Mouse (Mus musculus): ENCODE measurements around the gene Parvb. TPM values are rescaled to one million over a fixed set of nuclear protein-coding genes. Genes with fewer than 3 reads are reported as not detected.

Gene Parvb
- polyA plus RNA-seq, 1 experiment, result 103 TPM

- Histone ChIP-seq H3K4me3 (ENCODE audit: insufficient read depth, poor library complexity, severe bottlenecking) (no peak overlapping the region), H3K79me2 (ENCODE audit: control insufficient read depth, insufficient read depth) (peaks cover 100% of the 10 kb centered on the region), H3K79me3 (ENCODE audit: low read depth) (peaks cover 97% of the 10 kb centered on the region), H3ac (ENCODE audit: control insufficient read depth, insufficient read length, low read depth) (no peak overlapping the region), H3K27me3 (ENCODE audit: control insufficient read depth, insufficient read depth, insufficient read length) (no peaks in the 10 kb centered on the region), H3K36me3 (ENCODE audit: control insufficient read depth, insufficient read depth) (peaks cover 24% of the 10 kb centered on the region)
- TF ChIP-seq MAX (IDR thresholded peaks at IDR 0.05), result no peak
- peak; percentile 83 for TF ChIP-seq MYOD1 (IDR thresholded peaks at IDR 0.05; ENCODE audit: control insufficient read depth, insufficient read length, low read depth)
Measured at GRCm38 (mm10) chr15:84252645-84253044, 20.8 kb downstream of the Parvb start.

- peak; percentile 56 for TF ChIP-seq MYOD1 (IDR thresholded peaks at IDR 0.05; ENCODE audit: control insufficient read depth, insufficient read length, low read depth)
- no peak for TF ChIP-seq USF1 (IDR thresholded peaks at IDR 0.05; ENCODE audit: low read depth)
- H3K4me3 ChIP-seq (ENCODE audit: insufficient read depth, poor library complexity, severe bottlenecking), result no peak overlapping the region
Measured at GRCm38 (mm10) chr15:84253757-84254156, 21.9 kb downstream of the Parvb start.

GRCm38 (mm10) chr15:84254387-84254786 lies 22.5 kb downstream of the Parvb start:
- H3K79me2 ChIP-seq (ENCODE audit: control insufficient read depth, insufficient read depth), result peaks cover 100% of the 10 kb centered on the region
- no peak overlapping the region for H3K4me3 ChIP-seq (ENCODE audit: insufficient read depth, poor library complexity, severe bottlenecking)
- H3ac ChIP-seq (ENCODE audit: control insufficient read depth, insufficient read length, low read depth), result no peak overlapping the region
- H3K36me3 ChIP-seq (ENCODE audit: control insufficient read depth, insufficient read depth), result peaks cover 25% of the 10 kb centered on the region
- TF ChIP-seq MAX (IDR thresholded peaks at IDR 0.05), result no peak
- TF ChIP-seq CEBPB (IDR thresholded peaks at IDR 0.05; ENCODE audit: low read depth), result no peak
- TF ChIP-seq USF1 (IDR thresholded peaks at IDR 0.05; ENCODE audit: low read depth), result no peak
- TF ChIP-seq MYOG (IDR thresholded peaks at IDR 0.05; ENCODE audit: control insufficient read depth, extremely low read depth, insufficient read length), result no peak
- TF ChIP-seq FOSL1 (IDR thresholded peaks at IDR 0.05; ENCODE audit: insufficient read depth, low read length, poor library complexity, severe bottlenecking), result no peak
- TF ChIP-seq MYOD1 (IDR thresholded peaks at IDR 0.05; ENCODE audit: control insufficient read depth, insufficient read length, low read depth), result no peak
- no peak for TF ChIP-seq CTCF (IDR thresholded peaks at IDR 0.05; ENCODE audit: control insufficient read depth, insufficient read depth, insufficient read length)
- H3K79me3 ChIP-seq (ENCODE audit: low read depth), result peaks cover 96% of the 10 kb centered on the region
- no peaks in the 10 kb centered on the region for H3K27me3 ChIP-seq (ENCODE audit: control insufficient read depth, insufficient read depth, insufficient read length)

More at GRCm38 (mm10) chr15:84253757-84254156, 21.9 kb downstream of the Parvb start:
- no peak overlapping the region for H3ac ChIP-seq (ENCODE audit: control insufficient read depth, insufficient read length, low read depth)
- H3K36me3 ChIP-seq (ENCODE audit: control insufficient read depth, insufficient read depth), result peaks cover 25% of the 10 kb centered on the region
- H3K79me2 ChIP-seq (ENCODE audit: control insufficient read depth, insufficient read depth), result peaks cover 100% of the 10 kb centered on the region
- no peaks in the 10 kb centered on the region for H3K27me3 ChIP-seq (ENCODE audit: control insufficient read depth, insufficient read depth, insufficient read length)
- peaks cover 97% of the 10 kb centered on the region for H3K79me3 ChIP-seq (ENCODE audit: low read depth)

- Histone ChIP-seq H3K4me3 (ENCODE audit: insufficient read depth, poor library complexity, severe bottlenecking) (no peak overlapping the region), H3K79me3 (ENCODE audit: low read depth) (peaks cover 90% of the 10 kb centered on the region), H3ac (ENCODE audit: control insufficient read depth, insufficient read length, low read depth) (no peak overlapping the region), H3K36me3 (ENCODE audit: control insufficient read depth, insufficient read depth) (peaks cover 36% of the 10 kb centered on the region), H3K27me3 (ENCODE audit: control insufficient read depth, insufficient read depth, insufficient read length) (no peaks in the 10 kb centered on the region), H3K79me2 (ENCODE audit: control insufficient read depth, insufficient read depth) (peaks cover 100% of the 10 kb centered on the region)
- TF ChIP-seq MYOD1 (IDR thresholded peaks at IDR 0.05; ENCODE audit: control insufficient read depth, insufficient read length, low read depth) (no peak), CTCF (IDR thresholded peaks at IDR 0.05; ENCODE audit: control insufficient read depth, insufficient read depth, insufficient read length) (no peak), USF1 (IDR thresholded peaks at IDR 0.05; ENCODE audit: low read depth) (no peak), FOSL1 (IDR thresholded peaks at IDR 0.05; ENCODE audit: insufficient read depth, low read length, poor library complexity, severe bottlenecking) (no peak), CEBPB (IDR thresholded peaks at IDR 0.05; ENCODE audit: low read depth) (no peak), MYOG (IDR thresholded peaks at IDR 0.05; ENCODE audit: control insufficient read depth, extremely low read depth, insufficient read length) (no peak), MAX (IDR thresholded peaks at IDR 0.05) (no peak)
Measured at GRCm38 (mm10) chr15:84256254-84256850, 24.5 kb downstream of the Parvb start.

GRCm38 (mm10) chr15:84256864-84257263 lies 25.0 kb downstream of the Parvb start:
- H3ac ChIP-seq (ENCODE audit: control insufficient read depth, insufficient read length, low read depth), result no peak overlapping the region
- TF ChIP-seq MYOG (IDR thresholded peaks at IDR 0.05; ENCODE audit: control insufficient read depth, extremely low read depth, insufficient read length), result no peak
- no peak for TF ChIP-seq CEBPB (IDR thresholded peaks at IDR 0.05; ENCODE audit: low read depth)
- no peak for TF ChIP-seq USF1 (IDR thresholded peaks at IDR 0.05; ENCODE audit: low read depth)
- TF ChIP-seq FOSL1 (IDR thresholded peaks at IDR 0.05; ENCODE audit: insufficient read depth, low read length, poor library complexity, severe bottlenecking), result no peak
- no peak for TF ChIP-seq MYOD1 (IDR thresholded peaks at IDR 0.05; ENCODE audit: control insufficient read depth, insufficient read length, low read depth)
- no peak for TF ChIP-seq CTCF (IDR thresholded peaks at IDR 0.05; ENCODE audit: control insufficient read depth, insufficient read depth, insufficient read length)

GRCm38 (mm10) chr15:84258602-84259355 lies 26.9 kb downstream of the Parvb start:
- peaks cover 58% of the 10 kb centered on the region for H3K36me3 ChIP-seq (ENCODE audit: control insufficient read depth, insufficient read depth)
- H3K27me3 ChIP-seq (ENCODE audit: control insufficient read depth, insufficient read depth, insufficient read length), result no peaks in the 10 kb centered on the region
- H3K79me2 ChIP-seq (ENCODE audit: control insufficient read depth, insufficient read depth), result peaks cover 100% of the 10 kb centered on the region
- H3K4me3 ChIP-seq (ENCODE audit: insufficient read depth, poor library complexity, severe bottlenecking), result no peak overlapping the region
- peaks cover 91% of the 10 kb centered on the region for H3K79me3 ChIP-seq (ENCODE audit: low read depth)
- H3ac ChIP-seq (ENCODE audit: control insufficient read depth, insufficient read length, low read depth), result no peak overlapping the region
- no peak for TF ChIP-seq CEBPB (IDR thresholded peaks at IDR 0.05; ENCODE audit: low read depth)
- no peak for TF ChIP-seq FOSL1 (IDR thresholded peaks at IDR 0.05; ENCODE audit: insufficient read depth, low read length, poor library complexity, severe bottlenecking)
- TF ChIP-seq USF1 (IDR thresholded peaks at IDR 0.05; ENCODE audit: low read depth), result no peak
- TF ChIP-seq MYOD1 (IDR thresholded peaks at IDR 0.05; ENCODE audit: control insufficient read depth, insufficient read length, low read depth), result no peak
- no peak for TF ChIP-seq CTCF (IDR thresholded peaks at IDR 0.05; ENCODE audit: control insufficient read depth, insufficient read depth, insufficient read length)
- no peak for TF ChIP-seq MAX (IDR thresholded peaks at IDR 0.05)

More at GRCm38 (mm10) chr15:84256864-84257263, 25.0 kb downstream of the Parvb start:
- no peak overlapping the region for H3K4me3 ChIP-seq (ENCODE audit: insufficient read depth, poor library complexity, severe bottlenecking)
- H3K27me3 ChIP-seq (ENCODE audit: control insufficient read depth, insufficient read depth, insufficient read length), result no peaks in the 10 kb centered on the region
- H3K36me3 ChIP-seq (ENCODE audit: control insufficient read depth, insufficient read depth), result peaks cover 41% of the 10 kb centered on the region
- peaks cover 90% of the 10 kb centered on the region for H3K79me3 ChIP-seq (ENCODE audit: low read depth)
- H3K79me2 ChIP-seq (ENCODE audit: control insufficient read depth, insufficient read depth), result peaks cover 100% of the 10 kb centered on the region

Data from C2C12 (cell line).